Mouse (Mus musculus) lung, adult 18-20 months (tissue): ENCODE results near the gene Arid3b.
A peak's percentile ranks its signal among the peaks of the same experiment; 100 is the strongest.

Experiments used
- DNase-seq, 2 experiments: peaks; one replicate each; pipeline ENCODE4 v3.0.0; 2022; ENCODE audit warnings: mixed read lengths in 2 of 2

Arid3b gene

GRCm38 (mm10) chr9:57744462-57745091 lies 92.0 kb downstream of the Arid3b start:
- peak in 1 of 2 experiments; percentile 42 for DNase-seq
